Mouse (Mus musculus) NIH3T3 (cell line): ENCODE results near the gene Runx1.

Experiments used
- DNase-seq: peaks from one replicate; pipeline ENCODE4 v3.0.0-alpha.2; 2012; ENCODE audit warnings: low read depth

Runx1 gene

DNA sequence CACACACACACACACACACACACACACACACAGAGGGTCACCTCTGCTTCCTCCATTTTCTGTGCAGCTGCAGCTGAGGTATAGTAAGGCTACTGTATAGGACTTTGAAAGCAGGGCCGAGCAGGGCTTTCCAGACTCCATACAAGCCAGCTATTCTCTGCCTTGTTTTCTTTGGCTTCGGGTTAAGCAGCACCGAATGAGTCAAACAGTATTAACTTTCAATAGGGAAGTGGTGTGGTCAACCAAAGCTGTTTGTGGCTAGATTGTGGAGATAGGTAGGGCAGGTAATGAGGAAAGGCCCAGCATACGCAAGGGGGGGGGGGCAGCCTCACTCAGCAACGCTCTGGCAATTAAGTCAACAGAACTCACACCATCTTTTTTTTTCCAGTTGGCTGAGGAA, 172.1 kb downstream of the Runx1 start:
- peak; percentile 83 for DNase-seq

- DNase-seq = no peak
These were observed 174.7 kb downstream of the Runx1 start for GRCm38 (mm10) chr16:92651256-92651655.

DNA sequence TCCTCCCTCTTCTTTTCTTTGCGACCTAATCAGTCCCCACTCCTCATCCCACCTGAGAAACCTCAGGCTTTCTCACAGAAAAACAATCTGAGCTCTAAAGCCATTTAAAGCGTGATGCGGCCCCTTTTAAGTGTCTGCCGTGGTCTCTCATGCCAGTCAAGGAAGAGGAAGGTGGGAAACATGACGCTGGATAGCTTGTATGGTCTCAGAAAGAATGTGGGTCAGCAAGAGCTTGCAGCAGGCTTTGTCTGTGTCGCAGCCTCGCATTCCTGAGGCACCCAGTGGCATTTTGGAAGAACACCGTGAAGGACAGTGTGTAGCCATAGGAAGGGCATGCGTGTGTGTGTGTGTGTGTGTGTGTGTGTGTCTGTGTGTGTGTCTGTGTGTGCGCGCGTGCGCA, 179.8 kb downstream of the Runx1 start:
- DNase-seq = no peak

GRCm38 (mm10) chr16:92645423-92646115, 180.4 kb downstream of the Runx1 start:
- DNase-seq = no peak

DNA sequence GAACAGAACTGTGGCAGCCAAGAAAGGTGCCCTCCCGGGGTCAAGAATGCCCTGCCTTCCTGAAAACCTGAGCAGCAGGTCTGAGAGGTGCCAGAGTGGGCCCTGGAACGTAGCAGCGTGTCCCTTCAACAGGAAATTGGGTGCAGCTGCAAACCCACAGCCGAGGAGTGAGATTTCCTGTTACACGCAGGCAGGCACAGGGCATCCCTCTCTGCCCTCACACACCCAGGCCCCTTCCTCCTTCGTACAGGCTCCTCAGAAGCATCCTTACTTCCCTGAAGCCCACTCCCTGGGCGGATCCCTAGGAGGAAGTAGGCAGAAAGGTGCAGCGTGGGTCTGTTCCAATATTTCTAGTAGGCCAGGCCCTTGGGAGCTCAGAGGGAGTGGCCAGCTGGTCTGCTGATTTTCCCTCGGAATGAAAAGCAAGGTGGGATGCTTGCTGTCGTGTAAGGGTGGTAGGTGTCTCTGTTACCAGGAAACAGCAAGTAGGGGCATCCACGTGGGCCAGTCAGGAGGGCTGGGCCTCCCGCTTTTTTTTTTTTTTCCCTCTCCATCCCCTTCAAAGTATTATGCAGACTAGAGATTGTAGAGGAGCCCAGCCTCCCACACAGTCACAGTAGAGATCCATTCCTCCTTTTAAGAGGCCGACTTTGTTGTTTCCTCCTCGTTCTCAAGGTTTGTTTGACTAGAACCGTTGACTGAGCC, 181.1 kb downstream of the Runx1 start:
- DNase-seq = no peak

DNA sequence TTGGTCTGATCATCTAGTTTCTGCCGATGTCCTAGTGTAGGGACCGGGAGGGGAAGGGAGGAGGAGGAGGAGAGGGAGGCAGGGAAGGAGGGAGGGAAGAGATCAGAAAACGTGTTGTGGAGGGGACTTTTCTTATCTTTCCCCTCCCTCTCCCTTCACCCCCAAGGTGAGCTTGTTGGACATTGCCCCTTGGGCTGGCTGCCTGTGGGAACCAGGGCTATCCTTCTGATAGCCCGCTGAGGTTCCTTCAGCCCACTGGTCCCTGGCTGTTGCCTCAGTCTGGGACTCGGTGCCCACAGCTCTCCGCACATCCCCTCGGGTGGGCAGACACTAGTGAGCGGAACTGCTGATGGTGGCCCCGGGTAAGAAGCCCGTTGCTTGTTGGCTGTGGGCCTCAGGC, 181.6 kb downstream of the Runx1 start:
- no peak for DNase-seq

- DNase-seq = no peak
These were observed 183.7 kb downstream of the Runx1 start for GRCm38 (mm10) chr16:92642283-92642682.

- no peak for DNase-seq
These were observed 184.9 kb downstream of the Runx1 start for GRCm38 (mm10) chr16:92641053-92641452.

- no peak for DNase-seq
These were observed 186.9 kb downstream of the Runx1 start for GRCm38 (mm10) chr16:92639093-92639492.

GRCm38 (mm10) chr16:92637033-92637432, 188.9 kb downstream of the Runx1 start:
- DNase-seq = no peak

- no peak for DNase-seq
These were observed 193.7 kb downstream of the Runx1 start for GRCm38 (mm10) chr16:92632115-92632763.

GRCm38 (mm10) chr16:92631637-92632036, 194.3 kb downstream of the Runx1 start:
- no peak for DNase-seq

DNA sequence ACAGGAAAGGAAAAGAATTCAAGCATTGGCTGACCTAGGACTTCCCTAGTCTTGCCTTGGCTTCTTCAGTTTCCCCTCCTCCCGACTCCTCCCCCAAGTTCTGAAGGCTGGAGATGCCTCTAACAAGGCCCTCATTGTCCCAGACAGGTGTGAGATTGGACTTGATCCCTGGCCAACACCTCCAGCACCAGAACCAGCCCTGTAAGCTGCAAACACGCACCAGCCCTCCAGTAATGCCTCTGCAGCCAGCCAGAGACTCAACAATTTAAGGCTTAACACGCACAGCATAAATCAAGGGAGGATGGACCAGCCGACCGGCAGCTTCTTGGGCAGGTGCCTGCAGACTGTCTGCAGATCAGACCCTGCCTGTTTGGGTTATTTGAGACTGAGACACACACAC, 195.0 kb downstream of the Runx1 start:
- DNase-seq = no peak

GRCm38 (mm10) chr16:92629829-92630228, 196.1 kb downstream of the Runx1 start:
- DNase-seq = no peak

GRCm38 (mm10) chr16:92627262-92627661, 198.7 kb downstream of the Runx1 start:
- DNase-seq = no peak

DNA sequence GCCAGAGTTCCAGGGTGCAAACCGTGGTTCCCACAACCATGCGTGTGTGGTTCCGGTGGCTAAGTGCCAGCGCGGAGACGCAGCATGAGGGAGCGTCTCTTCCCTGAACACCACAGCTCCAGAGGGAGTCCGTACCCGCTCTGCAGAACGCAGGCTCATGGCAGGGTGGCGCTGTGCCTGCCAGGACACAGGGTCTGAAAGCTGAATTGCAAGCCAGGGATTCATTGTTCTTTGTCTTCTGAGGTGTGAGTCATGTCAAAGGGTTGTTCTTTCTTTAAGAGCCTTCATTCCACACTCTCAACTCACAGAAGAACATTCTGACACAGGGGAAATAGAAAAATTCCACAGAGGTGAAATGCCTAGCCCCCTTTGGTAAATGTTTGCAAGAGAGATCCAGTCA, 202.0 kb downstream of the Runx1 start:
- peak; percentile 78 for DNase-seq

- peak; percentile 51 for DNase-seq
These were observed 204.1 kb downstream of the Runx1 start for GRCm38 (mm10) chr16:92621859-92622258.

- DNase-seq = peak; percentile 89
These were observed 205.0 kb downstream of the Runx1 start for GRCm38 (mm10) chr16:92620841-92621518.

DNA sequence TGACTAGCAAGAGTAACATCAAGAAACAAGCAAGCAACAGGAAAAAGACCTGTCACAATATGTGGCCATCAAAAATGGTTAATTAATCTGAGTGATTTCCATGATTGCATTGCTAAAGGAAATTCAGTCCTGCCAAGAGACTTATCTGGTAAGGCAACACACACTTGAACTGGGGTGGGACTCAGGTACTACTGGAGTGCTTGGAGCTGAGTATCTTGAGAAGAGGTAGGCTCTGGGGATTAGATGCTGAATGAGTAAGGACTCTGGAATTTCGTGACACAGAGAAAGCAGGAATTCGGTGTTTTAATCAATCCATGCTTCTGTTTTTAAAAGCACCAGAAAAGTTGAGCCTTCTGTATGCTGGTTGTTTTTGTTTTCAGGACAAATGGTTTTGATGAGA, 209.1 kb downstream of the Runx1 start:
- no peak for DNase-seq

GRCm38 (mm10) chr16:92615234-92615799, 210.6 kb downstream of the Runx1 start:
- DNase-seq = no peak

DNA sequence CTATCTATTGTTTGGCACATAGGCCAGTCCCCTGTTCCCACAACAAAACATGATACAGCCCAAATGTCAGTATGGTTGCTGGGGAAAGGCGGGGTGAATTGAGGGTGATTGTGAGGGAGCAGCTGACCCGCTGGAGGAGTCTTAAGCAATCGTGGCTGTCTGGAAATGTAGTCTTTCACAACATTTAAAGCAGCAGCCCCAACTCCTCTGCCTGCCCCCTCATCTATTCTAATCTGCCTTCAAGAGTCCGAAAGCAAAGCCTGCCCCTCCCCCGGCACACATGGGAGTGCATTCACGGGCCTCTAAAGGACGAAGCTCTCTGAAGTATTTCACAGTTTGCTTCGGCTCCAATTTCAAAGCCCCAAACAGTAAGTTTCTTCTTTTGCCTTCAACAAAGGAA, 213.4 kb downstream of the Runx1 start:
- DNase-seq = peak; percentile 60

- DNase-seq = no peak
These were observed 214.3 kb downstream of the Runx1 start for GRCm38 (mm10) chr16:92611641-92612149.
